Mouse (Mus musculus) lung, postnatal 0 days (tissue): Measurements from ENCODE around the gene H2-Eb2. TPM values are rescaled to one million over a fixed set of nuclear protein-coding genes. Genes with fewer than 3 reads are reported as not detected.

Experiments used
- ATAC-seq: fragments of 200-750 bp; cut with Nextera tagmentation; 2 replicates; pipeline ENCODE4 v1.8.0; 2017; ENCODE audit warnings: moderate library complexity
- DNase-seq: peaks from one replicate; pipeline ENCODE4 v3.0.0-alpha.2; 2016; ENCODE audit warnings: low spot score
- H3K27ac ChIP-seq: fragments of 300-500 bp; sonication (generic); 2 replicates; pipeline ENCODE4 v1.5.1; 2014; ENCODE audit warnings: antibody characterized with exemption, mild to moderate bottlenecking, low read length, mixed read lengths
- H3K27me3 ChIP-seq: fragments of 300-500 bp; sonication (generic); replicated peaks from 2 replicates; pipeline ENCODE4 v1.6.1; 2014; ENCODE audit warnings: low read length, mixed read lengths; ENCODE audit not compliant: insufficient read depth
- H3K36me3 ChIP-seq: fragments of 300-500 bp; sonication (generic); 2 replicates; pipeline ENCODE4 v1.6.1; 2014; ENCODE audit warnings: low read length, mixed read lengths; ENCODE audit not compliant: insufficient read depth
- H3K4me1 ChIP-seq: fragments of 300-500 bp; sonication (generic); 2 replicates; pipeline ENCODE4 v1.6.1; 2014; ENCODE audit warnings: antibody characterized with exemption, low read depth, low read length, mixed read lengths; ENCODE audit not compliant: insufficient read depth
- H3K4me2 ChIP-seq: fragments of 300-500 bp; sonication (generic); replicated peaks from 2 replicates; pipeline ENCODE4 v1.6.1; 2014; ENCODE audit warnings: low read depth, mild to moderate bottlenecking, low read length, moderate library complexity, mixed read lengths
- H3K4me3 ChIP-seq: fragments of 300-500 bp; sonication (generic); 2 replicates; pipeline ENCODE4 v1.5.1; 2014; ENCODE audit warnings: low read depth, low read length
- H3K9ac ChIP-seq: fragments of 300-500 bp; sonication (generic); replicated peaks from 2 replicates; pipeline ENCODE4 v1.6.1; 2014; ENCODE audit warnings: low read depth, mild to moderate bottlenecking
- H3K9me3 ChIP-seq: fragments of 300-500 bp; sonication (generic); 2 replicates; pipeline ENCODE4 v1.6.1; 2016; ENCODE audit warnings: low read length, mixed read lengths
- CTCF ChIP-seq: IDR thresholded peaks from 2 replicates; pipeline ENCODE4 v1.5.1; 2016; ENCODE audit warnings: antibody characterized with exemption, mild to moderate bottlenecking
- EP300 ChIP-seq: IDR thresholded peaks from 2 replicates; pipeline ENCODE4 v1.6.1; 2016; ENCODE audit warnings: antibody characterized with exemption, mild to moderate bottlenecking, control low read depth
- WGBS: fragments of 180-500 bp; shearing (Covaris S2); extraction: QIAGEN DNeasy Blood & Tissue Kit; methylation state at CpG from one replicate; pipeline ENCODE4 v1.1.7; 2014; 5-methylcytosine and 5-hydroxymethylcytosine counted together
- polyA plus RNA-seq: library from polyadenylated mRNA; unstranded; fragments of >200 nt; fragmentation: Nextera tagmentation; extraction: Ambion mirVana; gene quantifications from 2 replicates; pipeline ENCODE4 v1.2.1, GENCODE M21; 2015

Gene H2-Eb2
- polyA plus RNA-seq, 1 experiment from 2014 or later = not detected

- TF ChIP-seq EP300 (no peak), CTCF (no peak)
- Histone ChIP-seq H3K4me3 (no peak overlapping the region), H3K36me3 (no peaks in the 10 kb centered on the region), H3K9me3 (no peaks in the 10 kb centered on the region), H3K4me2 (no peak overlapping the region), H3K27ac (no peak overlapping the region), H3K27me3 (no peaks in the 10 kb centered on the region), H3K9ac (no peak overlapping the region), H3K4me1 (no peaks in the 10 kb centered on the region)
- WGBS = 30% methylated on average over 2 of the region's 2 CpGs
- no peak for ATAC-seq
- no peak for DNase-seq
Observed at GRCm38 (mm10) chr17:34317275-34317674, 8.2 kb upstream of the H2-Eb2 start.

GRCm38 (mm10) chr17:34326373-34326772 is 908 bp downstream of the H2-Eb2 start:
- no peak overlapping the region for H3K4me2 ChIP-seq
- WGBS = 64% methylated on average over 3 of the region's 3 CpGs
- no peak overlapping the region for H3K9ac ChIP-seq
- H3K9me3 ChIP-seq = no peaks in the 10 kb centered on the region
- DNase-seq (no peak), ATAC-seq (no peak)
- H3K27me3 ChIP-seq = no peaks in the 10 kb centered on the region
- no peak overlapping the region for H3K27ac ChIP-seq
- H3K4me3 ChIP-seq = no peak overlapping the region
- TF ChIP-seq CTCF (no peak), EP300 (no peak)
- no peaks in the 10 kb centered on the region for H3K36me3 ChIP-seq
- H3K4me1 ChIP-seq = no peaks in the 10 kb centered on the region

- no peaks in the 10 kb centered on the region for H3K9me3 ChIP-seq
- ATAC-seq = no peak
- no peak overlapping the region for H3K27ac ChIP-seq
- no peaks in the 10 kb centered on the region for H3K4me1 ChIP-seq
- H3K4me2 ChIP-seq = no peak overlapping the region
- no peaks in the 10 kb centered on the region for H3K27me3 ChIP-seq
- WGBS = 65% methylated on average over 2 of the region's 2 CpGs
- TF ChIP-seq EP300 (no peak), CTCF (no peak)
- H3K9ac ChIP-seq = no peak overlapping the region
- DNase-seq = no peak
- no peaks in the 10 kb centered on the region for H3K36me3 ChIP-seq
- H3K4me3 ChIP-seq = no peak overlapping the region
Observed at GRCm38 (mm10) chr17:34329807-34330206, 4.3 kb downstream of the H2-Eb2 start.

DNA sequence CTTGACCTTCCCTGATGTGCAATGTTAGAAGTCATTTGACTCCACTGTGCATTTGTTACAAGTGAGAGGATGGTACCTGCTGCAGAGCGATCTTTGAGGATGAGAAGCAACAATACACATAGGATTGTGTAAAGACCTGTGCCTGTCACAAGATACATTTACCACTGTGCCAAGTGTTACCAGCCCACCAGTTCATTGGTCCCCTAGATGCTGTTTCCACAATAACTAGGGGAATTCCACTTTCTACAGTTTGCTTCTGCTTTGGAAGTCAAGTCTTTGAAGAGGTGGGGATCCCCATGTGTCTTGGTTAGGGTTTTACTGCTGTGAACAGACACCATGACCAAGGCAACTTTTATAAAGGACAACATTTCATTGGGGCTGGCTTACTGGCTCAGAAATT is 5.7 kb downstream of the H2-Eb2 start:
- no peak overlapping the region for H3K27ac ChIP-seq
- H3K9me3 ChIP-seq = no peaks in the 10 kb centered on the region
- no peaks in the 10 kb centered on the region for H3K4me1 ChIP-seq
- H3K9ac ChIP-seq = no peak overlapping the region
- TF ChIP-seq CTCF (no peak), EP300 (no peak)
- no peaks in the 10 kb centered on the region for H3K36me3 ChIP-seq
- H3K4me3 ChIP-seq = no peak overlapping the region
- no peak for DNase-seq
- no peaks in the 10 kb centered on the region for H3K27me3 ChIP-seq
- no peak overlapping the region for H3K4me2 ChIP-seq
- WGBS = 89% methylated on average over 1 of the region's 1 CpGs
- ATAC-seq = no peak

- DNase-seq = peak; percentile 16
- Histone ChIP-seq H3K27ac (no peak overlapping the region), H3K9me3 (no peaks in the 10 kb centered on the region), H3K4me3 (no peak overlapping the region), H3K36me3 (no peaks in the 10 kb centered on the region), H3K9ac (no peak overlapping the region), H3K4me2 (no peak overlapping the region), H3K4me1 (no peaks in the 10 kb centered on the region), H3K27me3 (peaks cover 4% of the 10 kb centered on the region; the same call in 1 of the 2 replicates)
- TF ChIP-seq EP300 = no peak
- no peak for TF ChIP-seq CTCF
- ATAC-seq = no peak
- WGBS = 44% methylated on average over 3 of the region's 3 CpGs
Observed at GRCm38 (mm10) chr17:34340619-34341402, 15.3 kb downstream of the H2-Eb2 start.

GRCm38 (mm10) chr17:34344882-34345281 is 19.4 kb downstream of the H2-Eb2 start:
- DNase-seq (no peak), ATAC-seq (no peak)
- no peak overlapping the region for H3K9ac ChIP-seq
- H3K4me1 ChIP-seq = no peaks in the 10 kb centered on the region
- H3K9me3 ChIP-seq = no peaks in the 10 kb centered on the region
- H3K27me3 ChIP-seq = peaks cover 4% of the 10 kb centered on the region; the same call in 1 of the 2 replicates
- no peak overlapping the region for H3K27ac ChIP-seq
- TF ChIP-seq EP300 (no peak), CTCF (no peak)
- H3K36me3 ChIP-seq = no peaks in the 10 kb centered on the region
- 80% methylated on average over 4 of the region's 4 CpGs for WGBS
- no peak overlapping the region for H3K4me2 ChIP-seq
- no peak overlapping the region for H3K4me3 ChIP-seq
